Mouse (Mus musculus) MEL (cell line): Measurements from ENCODE around the gene Hdac1. TPM values are rescaled to one million over a fixed set of nuclear protein-coding genes. Genes with fewer than 3 reads are reported as not detected.

ENCODE experiments used
- DNase-seq: peaks from one replicate; pipeline ENCODE4 v3.0.0; 2011; ENCODE audit warnings: low read depth, low spot score
- H3K27ac ChIP-seq: 2 replicates; pipeline ENCODE4 v1.5.1; 2012; ENCODE audit warnings: low read depth, mild to moderate bottlenecking, control low read depth, low read length, moderate library complexity; ENCODE audit not compliant: control insufficient read depth
- H3K27me3 ChIP-seq, 2 experiments: fragments of 150-350 bp in 1 of 2; sonication (generic) in 1 of 2; 2 replicates each; pipeline ENCODE4 v1.6.1; 2012; ENCODE audit warnings: low read length in 2 of 2, mild to moderate bottlenecking in 2 of 2, improper control_type of control experiment in 1 of 2, moderate library complexity in 1 of 2; ENCODE audit not compliant: insufficient read depth in 2 of 2, control insufficient read depth in 1 of 2
- H3K36me3 ChIP-seq, 2 experiments: 2 replicates each; pipeline ENCODE4 v1.6.1; 2012 to 2014; ENCODE audit warnings: low read length in 2 of 2, improper control_type of control experiment in 1 of 2, inconsistent platforms in 1 of 2, mild to moderate bottlenecking in 1 of 2; ENCODE audit not compliant: insufficient read depth in 2 of 2, control insufficient read depth in 1 of 2
- H3K4me1 ChIP-seq, 2 experiments: fragments of 150-350 bp in 1 of 2; sonication (generic) in 1 of 2; 2 replicates each; pipeline ENCODE4 v1.6.1; 2012; ENCODE audit warnings: low read length in 2 of 2, improper control_type of control experiment in 1 of 2, mild to moderate bottlenecking in 1 of 2; ENCODE audit not compliant: insufficient read depth in 2 of 2, control insufficient read depth in 1 of 2
- H3K4me3 ChIP-seq, 2 experiments: fragments of 150-350 bp in 1 of 2; sonication (generic) in 1 of 2; 2 replicates each; pipeline ENCODE4 v1.5.1; 2012; ENCODE audit warnings: low read depth in 2 of 2, low read length in 2 of 2, mild to moderate bottlenecking in 2 of 2, moderate library complexity in 2 of 2, control low read depth in 1 of 2, improper control_type of control experiment in 1 of 2; ENCODE audit not compliant: control insufficient read depth in 1 of 2, insufficient read depth in 1 of 2
- H3K79me2 ChIP-seq: 2 replicates; pipeline ENCODE4 v1.6.1; 2012; ENCODE audit warnings: mild to moderate bottlenecking, low read length, moderate library complexity; ENCODE audit not compliant: control insufficient read depth, poor library complexity, insufficient read depth
- H3K9ac ChIP-seq: 2 replicates; pipeline ENCODE4 v1.6.1; 2012; ENCODE audit warnings: low read depth, mild to moderate bottlenecking, control low read depth, low read length, moderate library complexity; ENCODE audit not compliant: control insufficient read depth, poor library complexity, severe bottlenecking
- H3K9me3 ChIP-seq: fragments of 150-350 bp; sonication (generic); replicated peaks from 2 replicates; pipeline ENCODE4 v1.6.1; 2012; ENCODE audit warnings: mild to moderate bottlenecking, low read length, improper control_type of control experiment, moderate library complexity; ENCODE audit not compliant: insufficient read depth
- BHLHE40 ChIP-seq: IDR thresholded peaks from 2 replicates; pipeline ENCODE4 v1.6.1; 2012; ENCODE audit warnings: low read depth, mild to moderate bottlenecking, inconsistent platforms, low read length, improper control_type of control experiment, borderline replicate concordance
- CTCF ChIP-seq, 3 experiments: IDR thresholded peaks in 2 of 3; conservative IDR thresholded peaks in 1 of 3; 2 replicates each; pipeline ENCODE4 v1.5.1; 2011 to 2012; ENCODE audit warnings: low read length in 3 of 3, low read depth in 2 of 3, mild to moderate bottlenecking in 2 of 3, improper control_type of control experiment in 1 of 3, inconsistent platforms in 1 of 3, mixed read lengths in 1 of 3, moderate library complexity in 1 of 3; ENCODE audit not compliant: control insufficient read depth in 1 of 3, insufficient read depth in 1 of 3, poor library complexity in 1 of 3, severe bottlenecking in 1 of 3
- ELF1 ChIP-seq: IDR thresholded peaks from 2 replicates; pipeline ENCODE4 v1.6.1; 2014; ENCODE audit warnings: low read depth, mild to moderate bottlenecking, inconsistent platforms, low read length, improper control_type of control experiment, moderate library complexity
- EP300 ChIP-seq, 2 experiments: IDR thresholded peaks; 2 replicates each; pipeline ENCODE4 v1.6.1; 2011; ENCODE audit warnings: improper control_type of control experiment in 2 of 2, low read length in 2 of 2, low read depth in 1 of 2, mild to moderate bottlenecking in 1 of 2
- ETS1 ChIP-seq: IDR thresholded peaks from 2 replicates; pipeline ENCODE4 v1.6.1; 2012; ENCODE audit warnings: low read depth, mild to moderate bottlenecking, inconsistent platforms, low read length, improper control_type of control experiment, moderate library complexity
- HCFC1 ChIP-seq: IDR thresholded peaks from 2 replicates; pipeline ENCODE4 v1.6.1; 2012; ENCODE audit warnings: low read depth, mild to moderate bottlenecking, inconsistent platforms, low read length, improper control_type of control experiment, moderate library complexity
- MAZ ChIP-seq: IDR thresholded peaks from 2 replicates; pipeline ENCODE4 v1.6.1; 2012; ENCODE audit warnings: low read depth, mild to moderate bottlenecking, inconsistent platforms, low read length, improper control_type of control experiment
- MXI1 ChIP-seq: IDR thresholded peaks from 2 replicates; pipeline ENCODE4 v1.6.1; 2011; ENCODE audit warnings: mild to moderate bottlenecking, low read depth, low read length, improper control_type of control experiment
- NRF1 ChIP-seq: IDR thresholded peaks from 2 replicates; pipeline ENCODE4 v1.6.1; 2014; ENCODE audit warnings: low read depth, mild to moderate bottlenecking, inconsistent platforms, low read length, improper control_type of control experiment, moderate library complexity; ENCODE audit not compliant: poor library complexity, insufficient read depth, severe bottlenecking
- RAD21 ChIP-seq: IDR thresholded peaks from 2 replicates; pipeline ENCODE4 v1.6.1; 2011; ENCODE audit warnings: mild to moderate bottlenecking, low read depth, low read length, improper control_type of control experiment
- RCOR1 ChIP-seq: IDR thresholded peaks from 2 replicates; pipeline ENCODE4 v1.6.1; 2012; ENCODE audit warnings: low read depth, mild to moderate bottlenecking, inconsistent platforms, low read length, improper control_type of control experiment
- SIN3A ChIP-seq: IDR thresholded peaks from 2 replicates; pipeline ENCODE4 v1.6.1; 2012; ENCODE audit warnings: low read length, improper control_type of control experiment, inconsistent platforms
- SMC3 ChIP-seq: IDR thresholded peaks from 2 replicates; pipeline ENCODE4 v1.6.1; 2011; ENCODE audit warnings: low read depth, low read length, improper control_type of control experiment
- TCF12 ChIP-seq: IDR thresholded peaks from 2 replicates; pipeline ENCODE4 v1.6.1; 2014; ENCODE audit warnings: low read depth, mild to moderate bottlenecking, inconsistent platforms, low read length, improper control_type of control experiment, moderate library complexity
- UBTF ChIP-seq: IDR thresholded peaks from 2 replicates; pipeline ENCODE4 v1.6.1; 2012; ENCODE audit warnings: low read depth, mild to moderate bottlenecking, inconsistent platforms, low read length, improper control_type of control experiment, moderate library complexity, borderline replicate concordance; ENCODE audit not compliant: insufficient read depth
- ZMIZ1 ChIP-seq: IDR thresholded peaks from 2 replicates; pipeline ENCODE4 v1.6.1; 2012; ENCODE audit warnings: low read depth, mild to moderate bottlenecking, inconsistent platforms, low read length, improper control_type of control experiment, moderate library complexity
- polyA plus RNA-seq, 2 experiments: library from polyadenylated mRNA; stranded (reverse) in 1 of 2; unstranded in 1 of 2; fragments of >175 nt in 1 of 2; fragments of >200 nt in 1 of 2; gene quantifications; 2 replicates each; pipeline versions ENCODE4 v1.2.1 to v1.2.4; 2012; ENCODE audit warnings: low replicate concordance in 2 of 2, low read depth in 1 of 2; ENCODE audit not compliant: insufficient read length in 2 of 2, insufficient read depth in 1 of 2, missing spikeins in 1 of 2
- total RNA-seq: library from RNA; depleted of rRNA; stranded (reverse); fragments of 300-350 nt; gene quantifications from 2 replicates; pipeline ENCODE4 v1.2.3, GENCODE M21; 2012

Hdac1 gene
- total and polyA plus RNA-seq, 3 experiments: 38.9 to 185 (median 108) TPM

DNA sequence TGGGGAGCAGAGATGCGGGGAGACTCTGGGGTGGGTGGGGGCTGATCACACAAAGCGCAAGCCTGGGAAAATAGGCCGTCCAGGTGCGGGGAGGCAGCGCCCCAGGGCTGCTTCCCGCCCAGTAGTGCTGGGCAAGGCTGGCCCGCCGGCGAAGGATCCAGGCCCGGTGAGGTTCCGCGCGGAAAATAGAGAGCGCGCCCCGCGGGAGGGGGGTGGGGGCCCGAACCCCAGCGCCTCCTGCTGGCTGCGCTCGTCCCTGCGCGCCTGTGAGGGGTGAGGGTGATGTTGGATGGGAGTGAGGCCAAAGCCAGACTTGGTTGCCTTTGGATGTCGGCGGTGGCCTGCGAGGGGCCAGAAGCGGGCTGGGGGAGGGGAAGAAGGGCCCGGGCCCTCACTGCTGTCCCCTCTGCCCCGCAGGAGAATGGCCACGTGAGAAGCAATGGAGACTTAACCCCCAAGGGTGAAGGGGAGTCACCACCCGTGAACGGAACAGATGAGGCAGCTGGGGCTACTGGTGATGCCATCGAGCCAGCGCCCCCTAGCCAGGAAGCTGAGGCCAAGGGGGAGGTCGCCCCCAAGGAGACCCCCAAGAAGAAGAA lies 28.1 kb downstream of the Hdac1 start:
- DNase-seq: peak; percentile 74
- Histone ChIP-seq H3K9ac (peak overlapping the region; percentile 88), H3K4me3 (peak overlapping the region; percentile 67 to 93)

DNA sequence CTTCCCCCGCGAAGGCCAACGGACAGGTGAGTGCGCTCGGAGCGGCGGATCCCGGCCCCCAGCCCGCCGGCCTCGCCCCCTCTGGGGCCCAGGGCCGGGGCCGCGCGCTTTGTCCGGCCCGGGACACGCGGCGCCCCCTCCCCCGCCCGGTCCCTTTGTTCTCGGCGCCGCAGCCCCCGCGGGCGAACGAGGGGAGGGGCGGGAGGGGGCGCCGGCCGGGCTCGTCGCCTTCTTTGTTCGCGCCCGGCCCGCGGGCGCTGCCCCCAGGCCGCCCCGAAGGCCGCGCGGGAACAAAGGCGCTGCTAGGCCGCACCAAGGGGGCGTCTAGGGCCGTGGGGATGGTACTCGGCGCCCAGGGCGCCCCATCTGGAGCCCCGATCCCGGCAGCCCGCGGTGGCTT lies 28.6 kb downstream of the Hdac1 start:
- no peak overlapping the region for H3K27ac ChIP-seq
- H3K27me3 ChIP-seq: no peaks in the 10 kb centered on the region

More for the DNA sequence above, 28.1 kb downstream of the Hdac1 start:
- no peaks in the 10 kb centered on the region for H3K4me1 ChIP-seq
- H3K79me2 ChIP-seq: no peaks in the 10 kb centered on the region; the same call in 1 of the 2 replicates
- H3K27me3 ChIP-seq: no peaks in the 10 kb centered on the region
- TF ChIP-seq BHLHE40: 0 out of 2 replicates have a peak, but pooled peaks have one; percentile 32
- peak; percentile 61 to 93 (median 85); a peak in 5 of 6 replicates for TF ChIP-seq CTCF (IDR thresholded peaks at IDR 0.05 in 2 of 3, conservative IDR thresholded peaks at IDR 0.05 in 1 of 3; ENCODE audit: control insufficient read depth in 1 of 3, insufficient read depth in 1 of 3, low read depth in 2 of 3, low read length in 3 of 3, poor library complexity in 1 of 3, severe bottlenecking in 1 of 3)
- TF ChIP-seq HCFC1: peak; percentile 58; the same call in 1 of the 2 replicates
- peak; percentile 99 for TF ChIP-seq MAZ
- peak; percentile 18; the same call in 1 of the 2 replicates for TF ChIP-seq ELF1
- no peak for TF ChIP-seq EP300 (IDR thresholded peaks at IDR 0.05; ENCODE audit: low read depth in 1 of 2, low read length in 2 of 2)
- 0 out of 2 replicates have a peak, but pooled peaks have one; percentile 21 for TF ChIP-seq NRF1
- peak; percentile 61 for TF ChIP-seq SMC3
- TF ChIP-seq TCF12: peak; percentile 43; the same call in 1 of the 2 replicates
- TF ChIP-seq RAD21: peak; percentile 12
- TF ChIP-seq SIN3A: peak; percentile 53; the same call in 1 of the 2 replicates
- TF ChIP-seq ETS1: 0 out of 2 replicates have a peak, but pooled peaks have one; percentile 29
- TF ChIP-seq MXI1: peak; percentile 46; the same call in 1 of the 2 replicates
- no peak for TF ChIP-seq UBTF
- no peak for TF ChIP-seq RCOR1
- no peak overlapping the region for H3K27ac ChIP-seq
- H3K36me3 ChIP-seq: no peaks in the 10 kb centered on the region
- H3K9me3 ChIP-seq: no peaks in the 10 kb centered on the region

More for the DNA sequence above, 28.6 kb downstream of the Hdac1 start:
- H3K9ac ChIP-seq: peak overlapping the region; percentile 88
- no peak for TF ChIP-seq ZMIZ1
- no peak for TF ChIP-seq ETS1
- TF ChIP-seq MXI1: peak; percentile 20; the same call in 1 of the 2 replicates
- peak overlapping the region; percentile 67 to 93 for H3K4me3 ChIP-seq
- H3K79me2 ChIP-seq: no peaks in the 10 kb centered on the region; the same call in 1 of the 2 replicates
- no peak for DNase-seq
- H3K36me3 ChIP-seq: no peaks in the 10 kb centered on the region
- no peaks in the 10 kb centered on the region for H3K4me1 ChIP-seq
- H3K9me3 ChIP-seq: no peaks in the 10 kb centered on the region
